Mouse (Mus musculus) kidney, postnatal 10 days (tissue): ENCODE measurements at regions not wholly inside any gene's neighbourhood (a gene's known extent, or its start where the extent isn't known, plus 50 kb on each side); places are given as distances from the start of the nearest gene placed in this dataset.
A peak's percentile ranks its signal among the peaks of the same experiment; 100 is the strongest.

Experiments used
- DNase-seq: peaks from one replicate; pipeline ENCODE4 v3.0.0; 2021; ENCODE audit warnings: mixed read lengths

DNA sequence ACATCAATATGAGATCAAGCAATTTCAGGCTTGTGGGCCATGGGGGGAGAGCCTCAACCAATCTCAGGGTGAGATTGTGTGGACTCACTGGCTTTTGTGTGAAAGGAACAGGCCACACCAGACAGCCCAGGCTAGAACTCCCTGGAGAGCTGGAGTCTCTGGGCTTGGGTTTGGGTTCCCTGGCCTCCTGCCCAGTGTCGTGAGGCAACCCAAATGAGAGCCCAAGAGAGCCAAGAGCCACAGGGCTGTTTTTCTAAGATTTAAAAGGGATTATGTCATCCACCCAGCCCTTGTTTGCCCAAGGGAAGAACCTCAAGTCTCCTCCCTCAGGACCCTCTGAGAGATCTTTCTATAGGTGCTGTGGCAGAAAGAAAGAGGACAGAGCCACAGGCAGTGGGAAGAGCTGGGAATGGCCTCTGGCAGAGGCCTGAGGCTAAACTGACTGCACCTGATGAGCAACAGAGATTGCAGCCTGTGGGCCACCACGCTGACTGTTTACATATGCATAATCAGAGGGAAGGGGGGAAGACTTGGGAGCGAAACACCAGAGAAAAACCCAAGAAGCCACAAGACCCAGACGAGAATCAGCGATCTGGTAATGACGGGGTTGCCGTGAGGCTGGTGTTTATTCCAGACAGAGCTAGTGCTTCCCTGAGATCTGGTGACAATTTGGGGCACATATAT is 92.1 kb downstream of the Bcl2l11 start:
- DNase-seq, result peak; percentile 44

GRCm38 (mm10) chr2:128218961-128219360 is 93.1 kb downstream of the Bcl2l11 start:
- DNase-seq, result no peak

GRCm38 (mm10) chr2:128221055-128221454 is 95.2 kb downstream of the Bcl2l11 start:
- DNase-seq, result no peak

DNA sequence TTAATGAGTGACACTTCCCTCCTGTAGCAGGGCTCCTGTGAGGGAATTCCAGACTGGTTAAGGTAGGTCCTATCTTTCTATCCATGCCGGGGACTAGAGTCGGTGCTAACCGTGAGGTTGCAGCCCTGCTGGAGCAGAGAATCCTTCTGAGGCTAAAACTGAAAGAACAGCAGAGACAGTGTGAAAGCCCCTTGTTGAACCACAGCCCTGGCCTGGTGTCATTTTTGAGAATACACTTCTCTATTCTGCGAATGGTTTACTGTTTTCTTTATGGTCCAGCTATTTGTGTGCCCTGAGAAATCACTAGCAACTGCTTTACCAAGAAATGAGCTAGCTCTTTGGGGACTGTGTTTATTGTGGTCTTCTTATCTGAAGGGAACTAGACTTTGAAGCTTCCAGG is 95.8 kb downstream of the Bcl2l11 start:
- DNase-seq, result no peak

DNA sequence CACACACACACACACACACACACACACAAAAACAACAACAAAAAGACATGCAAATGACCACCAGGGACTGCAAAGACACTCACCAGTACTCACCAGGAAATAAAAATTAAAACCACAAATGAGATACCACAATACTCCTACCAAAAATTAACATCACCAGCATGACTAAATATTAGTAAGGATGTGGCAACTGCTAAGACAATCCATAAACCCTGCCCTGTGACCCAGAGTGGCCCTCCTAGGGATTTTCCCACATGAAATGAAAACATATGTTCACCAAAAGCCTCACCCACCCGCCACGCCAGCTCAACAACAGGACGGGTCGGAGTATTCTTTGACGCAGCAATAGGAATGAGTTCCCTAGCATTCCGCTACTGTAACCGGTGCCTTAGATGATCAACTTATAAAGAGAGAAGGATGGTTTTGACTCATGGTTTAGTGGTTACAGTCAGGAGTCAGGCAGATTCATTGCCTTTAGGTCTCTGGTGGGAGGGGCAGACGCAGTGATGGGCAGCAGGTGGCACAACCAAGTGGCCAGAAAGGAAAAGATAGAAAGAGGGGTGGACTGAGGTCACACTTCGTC is 100.7 kb downstream of the Bcl2l11 start:
- DNase-seq, result no peak

DNA sequence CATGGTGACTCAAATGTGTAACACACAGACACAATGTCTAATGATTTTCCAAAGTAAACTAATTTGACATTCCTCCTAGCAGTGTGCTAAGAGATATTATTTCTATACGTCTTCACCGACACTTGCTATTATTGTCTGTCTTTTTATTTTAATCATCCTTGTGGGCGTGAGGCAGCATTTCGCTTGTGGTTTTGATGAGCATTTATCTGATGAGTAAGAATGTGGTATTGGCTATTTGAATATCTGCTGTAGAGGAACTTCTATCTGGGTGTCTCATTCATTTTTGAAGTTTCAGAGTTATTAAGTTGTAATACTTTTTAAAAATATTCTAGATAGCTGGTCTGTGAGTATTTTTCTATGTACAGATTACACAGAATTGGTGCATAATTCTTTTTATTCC is 103.9 kb downstream of the Bcl2l11 start:
- DNase-seq, result no peak

GRCm38 (mm10) chr2:128230921-128231320 is 105.1 kb downstream of the Bcl2l11 start:
- DNase-seq, result no peak

GRCm38 (mm10) chr2:128231338-128231737 is 105.5 kb downstream of the Bcl2l11 start:
- no peak for DNase-seq

- DNase-seq, result no peak
These were observed 106.2 kb downstream of the Bcl2l11 start for GRCm38 (mm10) chr2:128232027-128232426.

GRCm38 (mm10) chr2:128235127-128235526 is 109.3 kb downstream of the Bcl2l11 start:
- DNase-seq, result no peak

- no peak for DNase-seq
These were observed 113.6 kb downstream of the Bcl2l11 start for GRCm38 (mm10) chr2:128239451-128239850.

DNA sequence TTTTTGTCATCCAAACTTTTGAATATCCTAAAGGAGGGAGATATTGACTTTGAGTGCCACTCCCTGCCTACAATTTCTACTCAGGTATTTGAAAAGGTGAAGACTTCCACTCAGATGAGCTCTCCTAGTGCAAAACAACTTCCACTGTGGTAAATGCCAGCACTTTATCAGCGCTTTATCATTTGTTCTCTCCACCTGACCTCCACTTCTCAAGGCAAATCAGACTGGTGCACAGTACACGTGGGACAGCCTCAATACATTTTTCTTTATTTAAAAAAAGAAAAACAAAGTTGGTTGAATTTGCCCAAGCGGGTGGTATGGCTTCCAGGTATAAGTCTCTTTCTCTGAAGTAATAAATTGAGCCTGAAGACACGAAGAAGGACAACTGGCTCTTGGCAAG is 114.2 kb downstream of the Bcl2l11 start:
- no peak for DNase-seq

- DNase-seq, result peak; percentile 82
These were observed 114.9 kb downstream of the Bcl2l11 start for GRCm38 (mm10) chr2:128240536-128241279.

GRCm38 (mm10) chr2:128241280-128241665 is 115.4 kb downstream of the Bcl2l11 start:
- no peak for DNase-seq

GRCm38 (mm10) chr2:128245544-128245943 is 119.7 kb downstream of the Bcl2l11 start:
- no peak for DNase-seq

GRCm38 (mm10) chr2:128247967-128248366 is 122.1 kb downstream of the Bcl2l11 start:
- peak; percentile 45 for DNase-seq

GRCm38 (mm10) chr2:128249188-128249587 is 123.3 kb downstream of the Bcl2l11 start:
- no peak for DNase-seq

GRCm38 (mm10) chr2:128249607-128250006 is 123.8 kb downstream of the Bcl2l11 start:
- no peak for DNase-seq

- no peak for DNase-seq
These were observed 125.0 kb downstream of the Bcl2l11 start for GRCm38 (mm10) chr2:128250841-128251240.

DNA sequence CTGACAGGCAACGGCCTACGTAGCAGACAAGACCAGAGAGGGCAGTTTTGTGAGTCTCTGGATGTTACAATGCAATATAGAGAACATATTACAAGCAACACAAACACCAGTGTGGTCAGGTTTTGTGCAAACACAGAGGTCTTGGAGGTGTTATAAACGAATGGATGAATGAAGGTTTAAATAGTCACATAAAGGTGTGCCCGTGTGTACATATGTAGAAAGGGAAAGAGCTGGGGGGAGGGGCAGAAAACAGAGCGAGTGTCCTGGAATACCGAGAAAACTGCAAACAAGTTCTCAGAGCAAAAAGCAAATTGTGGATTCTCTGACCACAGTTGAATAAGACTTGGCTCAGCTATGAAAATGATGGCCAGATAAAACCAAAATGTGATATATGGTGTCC is 130.8 kb downstream of the Bcl2l11 start:
- no peak for DNase-seq

DNA sequence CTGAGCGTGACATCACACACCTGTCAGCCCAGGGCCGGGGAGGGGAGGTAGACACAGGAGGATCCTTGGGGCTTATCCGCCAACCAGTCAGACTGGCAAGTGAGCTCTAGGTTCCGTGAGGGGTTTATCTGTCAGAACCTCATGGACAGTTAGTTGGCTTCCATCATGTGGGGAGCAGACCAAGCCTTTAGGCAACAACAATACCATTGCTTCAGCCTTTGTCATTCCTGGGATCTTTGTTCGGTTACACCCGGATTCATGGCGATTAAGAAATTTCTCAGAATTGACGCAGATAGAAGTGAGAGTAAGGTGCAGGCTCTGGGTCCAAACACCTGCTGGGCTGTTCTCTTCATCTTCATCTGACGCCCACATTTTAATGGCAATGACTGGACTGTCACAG is 131.4 kb downstream of the Bcl2l11 start:
- no peak for DNase-seq

GRCm38 (mm10) chr2:128263880-128264279 is 138.0 kb downstream of the Bcl2l11 start:
- no peak for DNase-seq

DNA sequence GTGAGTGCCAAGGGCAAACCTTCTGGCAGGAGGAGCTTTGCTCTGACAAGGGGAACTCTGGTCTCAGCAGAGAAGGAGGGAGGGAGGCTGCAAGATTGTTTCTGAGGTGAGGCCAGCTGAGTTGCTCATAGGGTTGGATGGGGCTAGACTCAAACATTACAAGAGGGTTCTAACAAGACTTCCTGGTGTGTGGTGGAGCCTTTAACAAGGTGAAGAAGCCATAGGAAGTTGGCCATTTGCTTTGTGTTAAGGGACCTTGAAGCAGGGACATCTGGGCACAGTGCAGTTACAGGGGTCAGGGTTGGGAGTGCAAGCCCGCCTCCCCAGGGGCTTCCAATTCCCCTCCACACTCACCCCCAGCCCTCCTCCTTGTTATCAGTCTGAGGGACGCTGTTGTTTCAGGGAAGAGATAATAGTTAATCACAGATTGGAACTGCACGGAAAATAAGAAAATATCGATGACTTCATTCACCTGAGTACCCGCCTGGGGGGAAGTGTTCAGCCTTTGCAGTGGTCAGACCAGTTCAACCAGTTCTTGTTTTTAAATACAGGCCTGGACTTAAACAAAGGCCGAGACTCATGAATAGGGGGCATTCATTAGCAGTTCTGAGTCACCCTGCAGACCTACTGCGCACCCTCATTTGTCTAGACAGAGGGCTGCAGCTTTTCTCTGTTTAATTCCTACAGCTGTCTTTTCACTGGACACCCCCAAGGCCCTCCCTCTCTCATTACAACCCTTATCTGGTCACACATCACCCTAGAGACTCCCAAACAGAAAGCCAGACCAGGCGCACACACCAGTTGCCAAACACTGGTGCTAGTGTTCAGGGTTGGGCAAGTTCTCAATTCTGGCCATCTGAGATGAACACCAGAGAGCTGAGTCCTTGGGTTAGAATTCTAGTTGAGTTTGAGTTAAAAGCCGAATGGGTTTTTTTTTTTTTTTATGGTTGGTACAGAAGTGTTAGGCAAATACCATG is 139.5 kb downstream of the Bcl2l11 start:
- DNase-seq, result peak; percentile 40
